Mouse (Mus musculus) frontal cortex, postnatal 25 days (tissue): Measurements from ENCODE around the gene Sec24c.

ENCODE experiments used
- DNase-seq, 2 experiments: peaks; one replicate each; pipeline ENCODE4 v3.0.0; 2022; ENCODE audit warnings: low spot score in 2 of 2

Gene Sec24c

GRCm38 (mm10) chr14:20733952-20734774 is 60.1 kb downstream of the Sec24c start, which contains the start of gene Ndst2:
TSS of gene Ndst2 (minus strand) at chr14:20734562.
- DNase-seq, result peak; percentile 60 to 68

- no peak for DNase-seq
Measured at GRCm38 (mm10) chr14:20735052-20735451, 60.9 kb downstream of the Sec24c start.

DNA sequence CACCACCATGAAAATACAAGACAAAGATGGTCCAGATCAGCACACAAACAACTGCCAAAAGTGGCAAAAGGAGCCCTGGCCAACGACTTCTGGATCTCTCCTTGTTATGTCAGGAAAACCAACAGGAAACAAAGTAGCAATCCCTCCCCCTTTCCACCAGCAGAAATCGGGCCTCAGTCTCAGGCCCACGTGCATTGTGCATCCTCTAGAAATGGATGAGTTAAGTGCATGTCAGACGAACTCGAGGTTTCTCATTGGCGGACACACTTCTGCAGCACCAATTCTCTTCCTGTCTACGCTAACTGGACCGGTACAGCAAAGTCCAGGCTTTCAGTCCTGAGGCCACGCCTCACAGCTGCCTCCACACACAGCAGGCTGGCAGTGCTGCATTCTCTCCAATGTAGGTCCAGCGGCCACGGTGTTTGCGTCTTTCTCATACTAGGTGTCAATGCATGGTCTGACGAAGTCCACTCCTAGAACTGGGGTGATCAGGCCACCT is 61.8 kb downstream of the Sec24c start:
- DNase-seq, result no peak

DNA sequence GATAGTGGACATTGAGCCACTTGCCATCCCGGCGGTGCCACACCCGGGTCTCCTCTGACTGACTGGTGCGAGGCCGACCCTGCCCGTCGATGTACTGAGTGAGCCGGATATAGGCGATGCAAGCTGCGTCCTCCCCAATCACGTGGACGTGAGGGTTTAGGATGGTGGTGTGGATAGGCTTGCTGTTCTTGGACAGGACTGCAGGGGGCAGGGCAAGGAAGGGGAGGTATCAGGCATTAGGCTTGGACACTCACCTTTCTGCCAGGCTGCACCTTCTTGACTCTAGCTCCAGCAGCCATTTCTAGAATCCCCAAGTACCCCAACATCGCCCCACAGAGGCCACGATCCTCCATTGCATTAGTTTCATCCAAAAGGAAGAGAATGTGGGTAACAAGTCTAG is 63.2 kb downstream of the Sec24c start:
- no peak for DNase-seq

DNA sequence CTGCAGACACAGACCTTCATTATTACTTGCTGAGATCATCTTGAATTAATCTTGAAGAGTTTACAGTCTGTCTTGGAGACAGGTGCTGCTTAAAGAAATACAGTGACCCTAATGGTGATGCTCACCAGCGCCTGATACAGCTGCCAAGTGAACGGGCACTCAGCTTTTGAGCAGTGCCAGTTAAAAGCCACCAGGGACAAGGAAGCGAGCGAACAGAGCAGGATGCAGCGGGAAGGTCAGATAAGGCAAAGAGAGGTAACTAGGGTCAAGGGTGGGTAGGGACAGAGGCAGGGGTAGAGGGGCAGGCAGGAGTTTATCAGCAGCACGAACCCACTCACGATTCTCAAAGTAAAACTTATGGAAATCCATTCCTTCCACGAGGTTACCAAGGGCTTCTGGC is 64.4 kb downstream of the Sec24c start:
- no peak for DNase-seq

DNA sequence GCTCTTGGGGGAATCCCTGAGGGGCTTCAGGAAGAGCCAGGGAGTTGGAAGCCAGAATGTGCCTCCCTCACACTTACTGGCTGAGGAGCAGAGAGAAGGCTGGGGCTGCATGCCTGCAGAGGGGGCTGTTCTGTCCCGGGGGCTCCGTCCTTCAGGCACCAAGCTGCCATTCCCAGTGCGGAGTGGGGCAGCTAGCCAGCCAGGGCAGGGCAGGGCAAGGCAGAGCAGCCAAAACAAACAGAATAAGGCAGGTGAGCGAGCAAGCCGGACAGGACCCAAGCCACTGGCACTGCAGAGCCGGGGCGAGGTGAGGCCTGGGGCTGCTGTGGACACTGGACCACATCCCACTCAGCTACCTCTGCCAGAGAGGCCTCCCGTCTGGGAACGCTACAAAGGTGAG is 67.2 kb downstream of the Sec24c start:
- DNase-seq, result no peak

DNA sequence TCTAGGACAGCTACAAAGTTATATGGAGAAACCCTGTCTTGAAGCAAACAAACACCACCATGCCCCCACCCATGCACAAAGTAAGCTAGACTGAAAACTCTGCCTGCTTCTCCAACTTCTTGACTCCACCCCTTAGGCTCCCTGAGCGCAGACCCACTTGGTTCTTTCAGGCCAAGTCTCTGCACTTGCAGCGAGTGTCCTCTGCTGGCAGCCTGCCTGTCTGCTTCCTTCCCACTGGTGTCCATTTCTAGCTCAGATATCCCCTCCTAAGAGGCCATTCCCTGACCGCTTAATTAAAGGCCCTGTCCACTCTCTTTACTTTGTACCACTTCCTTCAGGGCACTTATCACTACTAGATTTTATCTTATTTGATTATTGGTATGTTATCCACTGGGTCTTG is 69.5 kb downstream of the Sec24c start:
- no peak for DNase-seq
